Mouse (Mus musculus): Measurements from ENCODE around the gene Herc2.
"Not testable (repeated sequence)": the region's sequence is repeated elsewhere in the genome, so short reads cannot be mapped to it uniquely, and the experiment has no call there.

Gene Herc2

GRCm38 (mm10) chr7:56049831-56050321 lies at the start of gene Herc2:
Gene Herc2, plus strand, starts transcription at chr7:56050196.
- peak; percentile 99 to 100 for DNase-seq

DNA sequence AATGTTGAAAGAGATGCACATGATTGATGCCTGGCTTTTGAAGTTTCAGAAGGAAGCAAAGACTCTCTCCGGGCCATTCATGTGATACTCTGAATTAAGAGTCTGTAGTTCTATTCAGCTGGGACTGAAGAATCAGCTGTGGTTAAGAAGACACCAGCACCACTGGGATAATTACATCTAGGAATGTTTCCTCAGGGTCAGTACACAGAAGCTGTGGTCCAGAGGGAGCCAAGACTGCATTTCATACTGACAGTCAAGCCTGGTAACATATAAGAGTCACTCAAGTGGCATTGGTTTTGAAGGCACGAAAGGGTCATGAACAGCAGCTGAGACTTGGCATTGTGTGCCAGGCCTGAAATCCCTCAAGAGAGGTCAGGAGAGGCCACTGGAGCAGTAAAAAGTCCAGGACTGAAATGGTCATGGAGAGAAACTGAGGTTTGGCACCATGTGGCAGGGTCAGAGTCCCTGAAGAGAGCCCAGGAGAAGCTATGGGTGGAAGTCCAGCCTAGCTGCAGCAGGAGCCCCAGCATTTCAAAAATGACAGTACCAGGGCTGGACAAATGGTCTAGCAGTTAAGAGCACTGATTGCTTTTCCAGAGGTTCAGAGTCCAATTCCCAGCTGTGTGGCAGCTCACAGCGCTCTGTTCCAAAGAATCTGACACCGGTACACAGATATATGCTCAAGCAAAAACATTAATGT lies 39.5 kb upstream of the Herc2 start:
- DNase-seq = no peak

GRCm38 (mm10) chr7:56011018-56011333 lies 39.0 kb upstream of the Herc2 start:
- no peak for DNase-seq

GRCm38 (mm10) chr7:56013261-56014001 lies 36.6 kb upstream of the Herc2 start:
- DNase-seq = no peak

GRCm38 (mm10) chr7:56014002-56014702 lies 35.8 kb upstream of the Herc2 start:
- not testable (repeated sequence) for DNase-seq

DNA sequence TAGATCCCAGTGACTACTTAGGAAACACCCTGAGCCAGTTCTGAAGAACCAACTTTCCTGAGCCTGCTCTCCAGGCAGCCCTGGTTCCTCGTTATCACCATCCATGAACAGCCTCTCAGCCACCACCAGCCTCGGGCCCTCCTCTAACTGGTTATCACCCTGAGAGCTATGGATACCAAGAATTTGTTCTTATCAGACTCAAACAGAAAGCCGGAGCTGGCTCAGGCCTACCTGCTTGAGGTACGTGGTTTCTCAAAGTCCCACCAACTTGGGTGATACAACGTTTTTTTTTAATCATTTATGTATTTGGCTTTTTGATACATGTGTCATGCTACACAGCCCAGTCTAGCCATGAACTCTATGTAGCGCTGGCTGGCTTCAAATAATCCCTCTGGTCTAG lies 34.8 kb upstream of the Herc2 start:
- DNase-seq = no peak

DNA sequence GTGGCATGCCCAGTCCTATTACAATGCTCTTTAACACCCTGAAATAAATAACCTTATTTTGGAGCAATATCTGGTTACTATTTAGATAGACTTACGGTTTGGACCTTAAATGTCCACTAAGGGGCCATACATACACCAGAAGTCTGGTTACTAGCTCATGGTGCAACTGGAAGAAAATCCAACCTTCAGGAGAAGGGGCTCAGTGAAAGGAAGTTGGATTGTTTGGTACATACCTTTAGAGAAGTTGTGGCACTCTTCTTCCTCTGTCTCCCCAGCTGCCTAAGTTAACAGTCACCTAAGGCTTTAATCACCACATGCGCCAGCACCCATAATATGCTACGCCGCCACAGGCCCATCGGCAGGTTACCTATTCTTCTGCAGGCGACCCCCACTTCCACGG lies 34.2 kb upstream of the Herc2 start:
- no peak for DNase-seq

DNA sequence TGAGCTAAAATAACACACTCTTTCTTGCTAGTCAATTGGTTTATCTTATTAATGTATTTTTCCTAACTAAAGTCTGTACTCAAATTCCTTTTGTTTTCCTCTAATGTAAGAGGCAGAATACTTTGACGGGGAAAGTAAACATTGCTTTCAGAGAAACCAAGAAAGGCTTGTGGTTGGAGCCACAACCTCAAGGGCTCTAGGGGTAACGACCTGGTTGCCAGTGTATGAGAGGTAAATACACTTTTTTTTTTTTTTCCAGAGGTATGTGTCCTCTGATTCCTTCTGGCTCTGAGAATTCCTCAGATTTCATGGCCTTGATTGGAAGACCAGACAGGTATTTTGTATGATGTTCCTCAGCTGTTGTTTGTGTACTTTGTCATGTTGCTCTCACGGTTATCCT lies 32.2 kb upstream of the Herc2 start:
- DNase-seq = no peak

- no peak for DNase-seq
These were observed 31.5 kb upstream of the Herc2 start for GRCm38 (mm10) chr7:56018446-56018971.

- peak; percentile 80 to 87 for DNase-seq
These were observed 30.7 kb upstream of the Herc2 start for GRCm38 (mm10) chr7:56018972-56019929.

GRCm38 (mm10) chr7:56019930-56020253 lies 30.1 kb upstream of the Herc2 start, which contains the start of gene Nipa1:
Gene Nipa1, minus strand, starts transcription at chr7:56019954.
- no peak for DNase-seq

GRCm38 (mm10) chr7:56023586-56023985 lies 26.4 kb upstream of the Herc2 start:
- DNase-seq = no peak

DNA sequence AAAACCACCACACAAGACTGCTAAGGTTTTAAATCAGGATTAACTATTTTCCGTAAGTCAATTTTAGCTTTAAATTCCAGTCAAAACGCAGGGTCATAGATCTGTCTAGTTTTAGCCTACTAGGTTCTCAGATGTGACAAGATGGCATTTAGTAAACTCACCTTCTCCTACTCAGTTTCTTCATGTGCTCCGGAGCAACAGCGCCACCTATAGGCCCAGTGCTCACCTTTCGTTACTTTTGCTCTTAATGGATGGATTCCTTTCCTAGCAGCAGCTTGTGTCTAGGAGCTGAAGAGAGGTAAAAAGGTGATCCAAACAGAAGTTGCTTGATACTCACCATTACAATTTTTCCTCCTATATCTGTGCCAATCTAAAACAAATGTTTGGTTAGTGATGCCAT lies 7.6 kb upstream of the Herc2 start:
- peak; percentile 84 to 86 for DNase-seq

GRCm38 (mm10) chr7:56043577-56044266 lies 6.3 kb upstream of the Herc2 start:
- DNase-seq = no peak

DNA sequence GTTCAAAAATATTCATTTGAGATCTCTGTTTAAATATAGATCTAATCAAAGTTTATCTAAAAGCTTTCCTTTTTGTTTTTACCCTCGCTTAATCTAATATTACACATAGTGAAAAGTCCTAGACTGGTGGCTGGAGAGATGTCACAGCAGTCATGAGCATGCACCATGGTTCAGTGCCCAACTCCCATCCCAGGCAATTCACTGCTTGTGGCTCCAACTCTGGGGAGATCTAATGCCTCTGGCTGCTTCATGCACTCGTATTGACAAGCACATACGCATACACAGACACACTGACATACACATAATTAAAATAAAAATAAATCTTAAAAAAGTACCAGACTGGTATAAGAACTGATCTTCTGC lies 5.7 kb upstream of the Herc2 start:
- DNase-seq = no peak

GRCm38 (mm10) chr7:56047178-56047577 lies 2.8 kb upstream of the Herc2 start:
- no peak for DNase-seq

DNA sequence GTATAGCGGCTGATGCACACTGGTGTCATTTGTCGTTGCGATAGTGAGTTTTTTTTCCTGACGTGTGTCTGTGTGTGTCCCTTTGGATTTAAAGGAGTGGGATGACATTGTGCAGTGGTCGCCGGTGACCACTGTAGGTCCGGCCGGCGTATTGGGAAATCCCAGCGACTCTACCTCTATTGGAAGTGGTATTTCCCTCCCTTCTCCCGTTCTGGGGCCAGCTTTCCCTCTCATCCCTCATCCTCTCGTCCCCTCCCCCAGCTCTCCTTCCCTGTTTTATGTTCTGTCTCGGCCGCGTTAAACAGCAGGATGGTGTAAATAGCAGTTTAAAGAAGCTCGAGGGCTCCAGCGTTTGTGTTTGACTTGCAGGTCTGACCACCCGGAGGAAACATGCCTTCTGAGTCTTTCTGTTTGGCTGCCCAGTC lies 503 bp downstream of the Herc2 start:
- peak; percentile 35 to 68 for DNase-seq

GRCm38 (mm10) chr7:56052996-56053395 lies 3.0 kb downstream of the Herc2 start:
- no peak for DNase-seq

GRCm38 (mm10) chr7:56055338-56055737 lies 5.3 kb downstream of the Herc2 start:
- DNase-seq = no peak

DNA sequence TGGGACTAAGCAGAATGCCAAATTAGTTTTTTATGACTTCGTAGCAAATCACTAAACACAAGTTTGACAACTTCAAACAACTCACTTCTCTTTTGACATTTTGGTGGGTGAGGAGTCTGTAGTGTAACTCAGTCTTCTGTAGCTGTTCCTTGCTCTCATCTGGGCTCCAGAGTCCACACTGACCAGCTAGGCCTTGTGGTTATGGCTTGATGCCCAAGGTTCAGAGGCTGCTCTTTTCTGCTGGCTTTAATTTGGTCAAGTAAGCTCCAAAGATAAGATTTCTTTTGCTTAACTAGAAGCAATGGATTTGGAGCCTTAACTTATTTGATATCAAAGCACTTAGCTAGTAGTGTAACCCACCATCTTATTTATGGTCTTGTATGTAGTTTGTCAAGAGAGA lies 14.9 kb downstream of the Herc2 start:
- peak; percentile 9 to 25 for DNase-seq

DNA sequence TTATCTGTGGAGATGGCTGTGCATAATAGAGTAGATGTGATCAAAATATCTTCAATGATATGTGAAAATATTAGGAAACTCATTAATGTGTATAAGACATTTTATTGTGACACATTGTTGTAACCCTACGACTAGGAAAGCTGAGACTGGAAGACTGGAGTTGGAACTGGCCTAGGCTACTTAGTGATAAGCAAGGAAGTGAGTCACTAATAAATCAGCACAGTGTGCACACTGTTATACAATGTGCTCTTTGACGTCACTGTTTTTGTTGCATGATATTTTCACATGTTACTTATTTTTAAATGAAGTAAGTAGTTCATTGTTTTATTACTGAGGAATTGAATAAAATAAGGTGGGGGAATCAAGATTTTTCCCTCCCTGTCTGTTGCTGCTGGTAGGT lies 16.1 kb downstream of the Herc2 start:
- DNase-seq = no peak

GRCm38 (mm10) chr7:56066634-56067033 lies 16.6 kb downstream of the Herc2 start:
- DNase-seq = no peak
